Mouse (Mus musculus) E14TG2a.4 (cell line): ENCODE measurements around the gene Adgrf1.

ENCODE experiments used
- CTCF ChIP-seq: conservative IDR thresholded peaks from 2 replicates; pipeline ENCODE4 v1.5.1; 2014; ENCODE audit warnings: low read length
- NANOG ChIP-seq: IDR thresholded peaks from 2 replicates; pipeline ENCODE4 v1.6.1; 2014; ENCODE audit warnings: borderline replicate concordance, low read length, mixed read lengths

GRCm38 (mm10) chr17:43251249-43252125 is 18.6 kb upstream of the Adgrf1 start:
- TF ChIP-seq CTCF (no peak), NANOG (no peak)
